ENCODE assay signal across 10 mouse cellular contexts in genomic region chr17:11612801-11613531, GRCm38 (mm10).
DNase-seq lines count a peak whose midpoint lies in the region; ATAC-seq and TF ChIP-seq lines count a peak whose summit lies in the region.
"Had no signal": no experiment of that assay in that cellular context is flagged by ENCODE, and none has a peak within 500 bp of the region (broad histone marks: within the 10 kb centered on the region; RNA-seq: fewer than 3 reads in every experiment).

No protein-coding gene starts in this region.

- peak overlapping the region; percentile 48 for H3K4me2 ChIP-seq in intestine, embryonic 15.5 days (replicated peaks)
- H3K4me2 ChIP-seq in liver, embryonic 11.5 days: no peak overlapping the region
- H3K4me2 ChIP-seq: embryonic facial prominence, embryonic 15.5 days had no signal

- H3K9me3 ChIP-seq in intestine, embryonic 15.5 days: no peaks in the 10 kb centered on the region
- no peaks in the 10 kb centered on the region for H3K9me3 ChIP-seq in liver, embryonic 11.5 days (ENCODE audit: control insufficient read depth, low read length)
- H3K9me3 ChIP-seq: embryonic facial prominence, embryonic 15.5 days had no signal

- H3K27me3 ChIP-seq in kidney, adult 2 months (replicated peaks; ENCODE audit: control insufficient read depth, insufficient read depth, low read length): no peaks in the 10 kb centered on the region
- H3K27me3 ChIP-seq in intestine, embryonic 15.5 days (replicated peaks): no peaks in the 10 kb centered on the region
- peaks cover 3% of the 10 kb centered on the region; the same call in 1 of the 2 replicates for H3K27me3 ChIP-seq in liver, embryonic 11.5 days (replicated peaks; ENCODE audit: control insufficient read depth, insufficient read depth, low read length)

- no peak for TF ChIP-seq POLR2A in kidney, adult 2 months (IDR thresholded peaks at IDR 0.05; ENCODE audit: low read depth, low read length)

- no peak overlapping the region for H3K4me3 ChIP-seq in kidney, adult 2 months (ENCODE audit: insufficient read depth, low read depth, low read length)
- no peak overlapping the region for H3K4me3 ChIP-seq in intestine, embryonic 15.5 days (replicated peaks)
- H3K4me3 ChIP-seq in liver, embryonic 11.5 days (ENCODE audit: low read depth, low read length): no peak overlapping the region
- H3K4me3 ChIP-seq: embryonic facial prominence, embryonic 15.5 days had no signal

- H3K9ac ChIP-seq in intestine, embryonic 15.5 days: no peak overlapping the region
- no peak overlapping the region for H3K9ac ChIP-seq in liver, embryonic 11.5 days (ENCODE audit: low read depth, low read length)
- H3K9ac ChIP-seq: embryonic facial prominence, embryonic 15.5 days had no signal

- peak; percentile 23 for DNase-seq in kidney, postnatal 10 days
- DNase-seq in kidney, adult 2 months: no peak
- DNase-seq in mesoderm, embryonic 11.5 days (ENCODE audit: low read depth, low spot score): peak; percentile 11
- DNase-seq in thymus, postnatal 10 days (ENCODE audit: low spot score in 2 of 2): no peak
- no peak for DNase-seq in liver, embryonic 11.5 days (ENCODE audit: low spot score)
- DNase-seq: gastrocnemius, postnatal 10 days; kidney, adult 8-10 months had no signal

- peak; percentile 79 for ATAC-seq in common myeloid progenitor, adult 5-6 weeks (replicated peaks; ENCODE audit: low read depth, poor library complexity, severe bottlenecking)
- 0 out of 2 replicates have a peak, but pooled peaks have one; percentile 39 for ATAC-seq in intestine, embryonic 15.5 days
- no peak for ATAC-seq in liver, embryonic 11.5 days (replicated peaks; ENCODE audit: low FRiP score)

- peaks cover 7% of the 10 kb centered on the region; the same call in 1 of the 2 replicates for H3K4me1 ChIP-seq in kidney, adult 2 months (ENCODE audit: control insufficient read depth, insufficient read depth, low read length)
- peaks cover 5% of the 10 kb centered on the region; the same call in 1 of the 2 replicates for H3K4me1 ChIP-seq in intestine, embryonic 15.5 days (replicated peaks)
- no peaks in the 10 kb centered on the region for H3K4me1 ChIP-seq in liver, embryonic 11.5 days (replicated peaks; ENCODE audit: control insufficient read depth, insufficient read depth, low read length)

- WGBS in kidney, adult 2 months: 55% methylated on average over 21 of the region's 21 CpGs
- 45% methylated on average over 21 of the region's 21 CpGs for WGBS in intestine, embryonic 15.5 days
- 53% methylated on average over 21 of the region's 21 CpGs for WGBS in liver, embryonic 11.5 days

- H3K27ac ChIP-seq in kidney, adult 2 months (ENCODE audit: insufficient read depth, low read depth, low read length): no peak overlapping the region
- H3K27ac ChIP-seq in intestine, embryonic 15.5 days: no peak overlapping the region
- H3K27ac ChIP-seq in liver, embryonic 11.5 days (ENCODE audit: low read depth, low read length): no peak overlapping the region
- H3K27ac ChIP-seq: embryonic facial prominence, embryonic 15.5 days had no signal

- TF ChIP-seq CTCF in kidney, adult 2 months (conservative IDR thresholded peaks at IDR 0.05; ENCODE audit: insufficient read depth, insufficient read length, low read depth, low read length): no peak

- H3K36me3 ChIP-seq in kidney, adult 2 months (ENCODE audit: control insufficient read depth, insufficient read depth, low read length): no peaks in the 10 kb centered on the region
- no peaks in the 10 kb centered on the region for H3K36me3 ChIP-seq in intestine, embryonic 15.5 days
- H3K36me3 ChIP-seq in liver, embryonic 11.5 days (ENCODE audit: control insufficient read depth, insufficient read depth, low read length): no peaks in the 10 kb centered on the region
- H3K36me3 ChIP-seq: embryonic facial prominence, embryonic 15.5 days had no signal

Comparison
In these comparisons a context has a peak if more than half of its experiments do, and no peak if none do; other contexts are left out.
1. DNase-seq: peak in kidney, postnatal 10 days (single experiment) and mesoderm, embryonic 11.5 days (single experiment); none in kidney, adult 2 months (single experiment), thymus, postnatal 10 days (0 of 2) and liver, embryonic 11.5 days (single experiment).